Mouse (Mus musculus): ENCODE measurements around the gene Llgl2.

Gene Llgl2

DNA sequence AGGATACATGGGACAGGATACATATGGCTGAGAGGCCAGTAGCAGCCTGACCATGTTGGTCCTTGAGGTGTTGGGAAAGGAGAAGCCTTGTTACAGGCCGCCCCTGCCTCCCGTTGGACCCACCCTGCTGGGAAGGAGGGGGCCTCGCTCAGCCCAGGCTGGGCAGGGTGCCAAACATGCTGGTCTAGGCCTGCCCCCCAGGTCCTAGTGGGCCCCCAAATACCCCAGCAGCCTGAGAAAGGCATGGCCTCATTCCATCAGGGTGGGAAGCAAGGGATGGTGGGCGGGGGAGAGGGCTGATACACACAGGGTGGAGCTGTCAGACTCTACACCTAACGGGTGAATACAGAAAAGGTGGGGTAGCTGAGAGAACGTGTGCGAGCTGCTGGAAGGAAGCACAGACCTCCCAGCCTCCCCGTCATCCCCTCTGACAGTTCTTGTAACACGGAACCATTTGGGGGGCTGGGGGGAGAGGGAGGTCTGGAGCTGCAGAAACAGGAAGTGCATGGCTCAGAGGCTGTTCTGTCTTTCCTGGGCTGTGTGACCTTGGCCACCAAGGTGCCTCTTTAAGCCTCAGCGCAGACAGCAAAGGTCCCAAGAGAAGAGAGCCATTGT, 15.0 kb upstream of the Llgl2 start:
- DNase-seq (ENCODE audit: low read depth, low spot score), result no peak

DNA sequence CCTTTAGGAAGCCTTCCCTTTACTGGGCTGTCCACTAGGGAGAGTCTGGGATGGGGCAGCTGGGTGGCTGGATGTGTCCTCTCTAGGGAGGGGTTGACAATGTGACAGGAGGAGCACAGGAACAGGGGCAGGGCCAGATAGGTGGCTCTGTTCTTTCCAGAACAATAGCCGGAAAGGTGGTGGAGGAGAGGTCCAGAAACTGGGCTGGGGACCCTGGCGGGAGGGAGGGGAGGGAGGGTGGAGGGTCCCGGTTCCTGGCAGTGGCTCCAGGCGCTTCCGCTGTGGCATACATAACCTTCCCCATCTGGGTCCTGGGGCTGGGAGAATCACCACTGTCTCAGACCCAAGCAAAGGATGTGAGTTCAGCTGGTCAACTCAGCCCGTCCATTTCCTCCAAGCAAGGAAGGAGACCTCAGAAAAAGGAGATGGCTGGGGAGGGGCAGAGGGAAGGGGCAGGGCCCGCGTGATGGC, 14.5 kb upstream of the Llgl2 start:
- no peak for DNase-seq (ENCODE audit: low read depth, low spot score)

DNA sequence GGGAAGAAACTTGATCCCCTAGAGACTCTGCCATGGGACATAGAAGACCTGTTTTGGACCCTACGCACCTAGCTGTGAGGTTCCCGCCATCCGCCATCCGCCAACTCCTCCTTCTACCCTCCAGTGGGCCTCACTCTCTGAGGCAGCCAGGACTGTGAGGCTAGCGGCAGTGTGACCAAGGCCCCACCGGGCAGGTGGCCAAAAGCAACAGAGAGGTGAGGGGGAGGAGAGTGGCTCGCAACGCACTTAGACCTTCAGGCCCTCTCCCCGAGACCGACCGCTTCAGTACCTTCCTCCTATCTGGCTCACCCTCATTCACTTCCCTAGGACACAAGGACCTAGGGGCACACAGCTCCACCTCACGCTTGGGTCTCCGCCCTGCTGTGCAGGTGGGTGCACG, 13.5 kb upstream of the Llgl2 start:
- DNase-seq (ENCODE audit: low read depth, low spot score), result no peak

DNA sequence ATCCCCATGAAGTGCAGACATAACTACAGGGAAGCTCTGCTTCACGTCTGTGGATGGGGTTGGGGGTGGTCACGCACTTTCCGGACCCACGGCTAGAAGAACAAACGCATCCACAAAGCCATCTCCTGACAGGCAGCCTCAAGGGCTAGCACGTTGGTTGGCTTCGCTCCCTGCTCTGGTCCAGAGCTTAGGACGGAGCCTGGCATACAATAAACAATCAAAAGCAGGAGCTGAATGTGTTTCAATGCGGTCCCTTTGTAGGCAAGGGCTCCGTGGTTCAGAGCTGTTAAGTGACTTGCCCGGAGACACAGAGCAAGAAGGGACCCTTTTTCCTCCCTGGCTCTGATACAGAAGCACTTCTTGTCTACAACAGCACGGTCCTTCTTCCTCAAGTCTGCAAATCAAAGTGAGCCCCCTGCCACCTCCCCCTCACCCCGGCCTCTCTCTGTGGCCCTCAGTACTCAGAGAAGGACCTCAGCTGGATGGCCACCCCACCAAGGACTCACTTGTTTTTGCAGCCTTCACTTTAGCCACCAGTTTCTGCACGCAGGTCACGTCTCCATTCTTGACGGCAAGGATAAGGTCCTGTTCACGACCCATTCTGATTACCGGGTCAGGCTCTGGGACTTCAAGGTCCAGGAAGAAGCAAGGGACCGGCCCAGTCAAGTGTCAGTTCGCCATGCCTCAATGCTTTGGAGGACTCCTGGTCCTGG, 12.3 kb upstream of the Llgl2 start:
- DNase-seq (ENCODE audit: low read depth, low spot score), result no peak

DNA sequence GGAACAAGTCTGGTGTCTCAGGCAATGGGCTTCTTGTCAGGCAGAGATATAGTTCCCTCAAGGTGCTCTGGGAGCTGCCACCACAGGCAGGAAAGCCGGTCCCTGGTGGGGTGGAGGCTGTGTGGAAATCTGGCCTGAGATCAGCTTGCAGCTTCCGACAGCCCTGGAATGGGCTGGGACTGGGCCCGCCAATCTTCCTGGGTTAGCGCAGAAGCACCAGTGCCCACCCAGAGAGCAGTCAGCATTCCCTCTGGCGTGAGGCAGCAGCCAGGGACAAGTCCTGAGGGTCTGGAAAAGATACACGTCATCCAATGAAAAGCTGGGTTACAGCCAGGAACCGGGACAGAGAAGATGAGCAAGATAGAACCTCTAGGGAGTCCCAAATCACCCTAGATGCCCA, 11.8 kb upstream of the Llgl2 start:
- DNase-seq (ENCODE audit: low read depth, low spot score), result no peak

DNA sequence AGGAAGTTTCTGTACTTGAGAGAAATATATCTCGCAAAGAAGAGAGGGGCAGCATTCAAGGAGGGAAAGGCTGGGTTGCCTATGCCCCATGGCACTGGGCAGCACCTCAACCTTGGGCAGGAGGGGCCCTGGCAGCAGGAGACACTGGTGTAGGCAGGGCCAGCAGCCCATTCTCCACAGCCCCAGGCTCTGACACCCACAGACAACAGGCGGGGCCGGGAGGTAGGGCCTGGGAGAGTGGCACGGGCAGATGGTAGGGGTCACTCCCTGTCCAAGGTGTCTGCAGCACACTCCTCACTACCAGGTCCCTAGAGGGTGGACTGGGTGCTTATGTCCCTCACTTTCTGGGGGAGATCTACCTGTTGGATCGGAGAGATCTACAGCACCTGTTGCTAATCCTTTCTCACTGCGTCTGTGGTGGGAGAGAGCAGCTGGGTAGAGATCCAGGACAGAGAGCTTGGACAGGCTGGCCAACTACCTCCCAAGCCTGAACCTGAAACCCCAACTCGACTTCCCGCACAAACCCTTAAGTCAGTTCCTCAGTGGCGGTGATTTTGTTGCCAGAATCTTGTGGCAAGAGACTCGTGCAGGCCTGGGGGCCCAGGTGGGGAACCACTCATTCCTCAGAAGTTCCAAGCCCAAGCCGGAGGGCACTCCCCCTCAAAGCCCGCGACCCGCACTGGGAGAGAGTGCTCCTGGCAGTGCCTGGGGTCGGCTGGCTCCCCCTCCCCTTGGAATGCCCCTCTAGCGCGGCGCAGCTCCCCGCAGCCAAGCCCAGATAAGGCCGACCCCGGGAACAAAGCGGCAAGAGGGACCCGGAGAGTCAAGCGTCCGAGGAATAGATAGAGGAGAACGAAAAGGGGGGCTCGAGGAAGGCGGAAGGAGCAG, 11.1 kb upstream of the Llgl2 start:
- peak; percentile 67 for DNase-seq (ENCODE audit: low read depth, low spot score)

DNA sequence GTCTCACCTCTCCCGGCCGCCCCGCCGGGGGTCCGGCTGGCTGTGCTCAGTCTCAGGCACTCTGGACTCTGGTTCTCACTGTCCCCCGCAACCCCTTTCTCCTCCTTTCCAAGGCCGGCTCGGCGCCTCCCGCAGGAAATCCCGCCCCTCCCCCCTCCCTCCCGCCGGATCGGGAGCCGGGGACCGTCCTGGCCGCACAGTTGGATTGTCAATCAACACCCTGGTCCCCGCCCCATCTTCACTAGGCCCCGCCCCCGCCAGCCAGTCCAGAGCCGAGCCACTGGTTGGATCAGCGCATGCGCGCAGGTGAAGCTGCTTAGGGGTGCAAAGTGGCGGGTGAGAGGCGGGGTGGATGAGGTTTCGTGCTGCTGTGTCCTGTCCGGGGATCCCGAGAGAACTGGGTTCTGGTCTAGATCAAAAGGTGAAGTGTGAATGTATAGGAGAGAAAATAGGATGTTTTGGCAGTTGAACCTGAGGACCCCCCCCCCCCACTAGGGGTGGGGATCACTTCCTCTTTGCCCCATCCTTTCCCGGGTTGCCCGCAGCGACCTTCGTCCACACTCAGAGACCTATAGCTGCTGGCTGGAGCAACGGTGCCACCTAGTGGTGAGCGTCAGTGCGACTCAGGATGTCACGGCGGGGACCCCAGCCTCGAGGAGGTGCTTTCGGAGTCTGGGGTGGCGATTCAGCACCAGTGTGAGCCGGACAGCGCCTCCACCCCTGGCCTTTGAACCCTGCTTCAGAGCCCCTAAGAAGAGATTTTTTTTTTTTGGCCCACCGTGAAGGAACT, 10.1 kb upstream of the Llgl2 start, which contains the start of gene Caskin2:
Gene Caskin2 (minus strand): TSS at position 133 of the 790 bp plus-strand sequence.
- DNase-seq (ENCODE audit: low read depth, low spot score), result peak; percentile 97

DNA sequence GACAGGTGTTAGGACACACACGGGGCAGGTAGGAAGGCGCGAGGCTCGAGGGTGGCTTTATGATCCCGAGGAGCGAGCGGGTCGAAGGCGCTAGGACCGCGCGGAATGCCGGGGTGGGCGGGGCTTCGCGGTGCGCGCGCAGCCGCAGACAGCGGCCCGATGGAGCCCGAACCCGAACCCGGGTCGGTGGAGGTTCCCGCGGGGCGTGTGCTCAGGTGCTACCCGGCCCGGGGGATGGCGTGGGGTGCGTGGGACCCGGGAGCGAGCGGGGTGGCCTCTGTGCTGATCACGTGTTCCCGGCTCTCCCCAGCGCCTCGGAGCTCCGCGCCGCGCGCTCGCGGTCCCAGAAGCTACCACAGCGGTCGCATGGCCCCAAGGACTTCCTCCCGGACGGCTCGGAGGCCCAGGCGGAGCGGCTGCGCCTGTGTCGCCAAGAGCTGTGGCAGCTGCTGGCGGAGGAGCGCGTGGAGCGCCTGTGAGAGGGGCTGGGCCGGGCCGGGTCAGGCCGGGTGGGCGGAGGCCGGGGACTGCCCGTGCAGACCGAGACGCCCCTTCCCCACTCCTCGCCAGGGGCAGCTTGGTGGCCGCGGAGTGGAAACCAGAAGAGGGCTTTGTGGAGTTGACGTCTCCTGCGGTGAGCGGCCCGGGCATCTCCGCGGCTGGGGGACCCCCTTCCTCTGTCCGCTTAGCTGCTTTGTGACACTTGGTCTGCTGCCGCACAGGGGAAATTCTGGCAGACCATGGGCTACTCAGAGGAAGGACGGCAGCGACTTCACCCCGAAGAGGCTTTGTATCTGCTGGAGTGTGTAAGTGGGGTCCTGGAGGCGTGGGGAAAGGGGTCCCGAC, 9.0 kb upstream of the Llgl2 start, which contains the start of gene Tsen54:
Gene Tsen54 (plus strand): TSS at position 120 of the 846 bp plus-strand sequence.
- DNase-seq (ENCODE audit: low read depth, low spot score), result peak; percentile 84

DNA sequence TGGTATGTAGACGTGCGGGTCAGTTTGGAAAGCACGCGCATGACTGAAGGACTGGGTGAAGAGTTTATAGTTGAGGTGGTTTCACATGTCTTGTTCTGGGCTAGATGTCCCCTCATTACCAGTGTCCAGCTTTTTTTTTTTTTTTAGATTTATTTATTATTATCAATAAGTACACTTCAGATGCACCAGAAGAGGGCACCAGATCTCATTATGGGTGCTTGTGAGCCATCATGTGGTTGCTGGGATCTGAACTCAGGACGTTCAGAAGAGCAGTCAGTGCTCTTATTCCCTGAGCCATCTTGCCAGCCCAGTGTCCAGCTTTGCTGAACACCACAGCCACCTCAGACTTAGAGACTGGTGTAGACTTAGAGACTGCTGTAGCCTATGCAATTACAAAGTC, 6.5 kb upstream of the Llgl2 start:
- DNase-seq (ENCODE audit: low read depth, low spot score), result no peak

DNA sequence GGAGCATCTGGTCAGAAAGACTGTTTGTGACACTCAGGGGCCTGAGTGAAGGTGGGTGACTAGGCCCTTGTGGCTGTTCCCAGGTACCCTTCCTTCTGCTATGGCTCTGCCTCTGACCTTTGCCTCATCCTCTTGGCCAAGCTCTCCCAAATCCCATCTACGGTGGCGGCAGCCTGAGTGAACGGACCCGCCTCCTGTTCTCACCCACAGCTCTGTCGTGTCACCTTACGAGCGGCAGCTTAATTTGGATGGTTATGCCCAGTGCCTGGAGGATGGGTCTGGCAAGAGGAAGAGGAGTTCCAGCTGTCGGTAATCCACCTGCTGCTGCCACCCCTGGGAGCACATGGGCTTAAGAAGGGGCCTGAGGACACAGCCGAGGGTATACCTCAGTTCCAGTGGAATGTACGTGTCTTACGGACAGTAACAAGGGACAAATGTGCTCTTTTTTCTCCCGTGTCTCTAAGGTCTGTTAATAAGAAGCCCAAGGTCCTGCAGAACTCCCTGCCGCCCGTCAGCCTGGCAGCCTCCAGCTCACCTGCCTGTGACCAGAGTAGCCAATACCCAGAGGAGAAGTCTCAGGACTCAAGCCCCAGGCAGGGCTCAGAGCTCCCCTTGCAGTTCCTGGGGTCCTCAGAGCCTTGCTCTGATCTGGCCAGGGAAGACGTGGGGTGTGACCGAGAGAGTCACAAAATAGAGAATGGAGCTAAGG, 3.8 kb upstream of the Llgl2 start:
- no peak for DNase-seq (ENCODE audit: low read depth, low spot score)

DNA sequence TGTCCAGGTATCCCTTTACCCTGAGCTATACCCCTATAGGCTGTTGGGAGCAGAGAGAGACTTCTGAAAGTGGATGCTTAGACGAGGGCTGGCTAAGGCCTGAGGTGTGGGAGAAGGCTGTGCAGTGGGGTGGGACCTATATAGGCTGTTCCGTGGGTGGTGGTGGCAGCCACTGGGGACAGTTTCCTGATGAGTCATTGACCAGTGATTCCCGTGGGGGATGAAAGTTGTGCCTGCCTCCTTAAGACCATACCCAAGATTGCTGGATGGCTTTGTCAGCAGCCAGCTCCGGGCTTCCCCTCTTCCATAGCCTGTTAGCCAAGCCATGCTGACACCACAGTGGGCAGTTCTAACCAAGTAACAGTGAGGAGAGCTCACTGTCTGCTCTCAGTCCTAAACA, 2.8 kb upstream of the Llgl2 start:
- DNase-seq (ENCODE audit: low read depth, low spot score), result no peak

DNA sequence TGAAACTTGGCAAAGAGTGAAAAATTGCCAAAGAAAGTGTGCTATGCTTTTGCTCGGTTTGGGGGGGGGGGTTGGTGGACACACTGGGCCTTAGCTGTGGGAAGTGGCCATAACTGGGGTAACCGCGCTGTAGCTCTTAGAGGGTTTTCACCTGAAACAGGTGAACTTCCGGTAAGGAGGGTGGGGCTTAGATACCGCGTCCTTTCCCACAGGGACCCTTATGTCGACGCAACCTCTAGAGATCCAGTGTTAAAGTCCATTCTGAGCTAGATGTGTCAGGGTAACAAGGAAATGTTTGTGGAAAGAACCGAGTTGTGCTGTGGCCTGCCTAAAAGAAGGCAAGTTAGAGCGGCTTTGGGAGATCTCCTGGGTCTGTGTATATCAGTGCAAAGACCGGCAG, 964 bp downstream of the Llgl2 start:
- DNase-seq (ENCODE audit: low read depth, low spot score), result no peak

DNA sequence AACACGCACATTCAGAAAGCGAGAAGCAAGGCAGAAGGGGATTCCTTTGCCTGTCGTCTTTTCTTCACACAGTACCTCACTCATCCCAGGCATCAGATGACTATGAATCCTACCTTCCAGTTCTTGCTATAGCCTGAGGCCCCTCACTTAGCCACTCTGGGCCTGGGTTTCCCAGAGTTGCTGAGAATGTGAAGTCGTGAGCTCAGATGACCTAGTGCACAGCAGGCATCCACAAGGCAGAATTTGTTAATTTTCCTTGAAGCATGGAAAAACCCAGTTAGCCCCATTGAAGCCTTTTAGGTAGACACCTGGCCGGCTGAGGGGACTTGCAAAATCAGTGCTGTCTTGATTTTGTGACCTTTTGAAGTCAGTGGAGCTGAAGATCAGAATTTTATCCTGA, 2.6 kb downstream of the Llgl2 start:
- peak; percentile 54 for DNase-seq (ENCODE audit: low read depth, low spot score)

DNA sequence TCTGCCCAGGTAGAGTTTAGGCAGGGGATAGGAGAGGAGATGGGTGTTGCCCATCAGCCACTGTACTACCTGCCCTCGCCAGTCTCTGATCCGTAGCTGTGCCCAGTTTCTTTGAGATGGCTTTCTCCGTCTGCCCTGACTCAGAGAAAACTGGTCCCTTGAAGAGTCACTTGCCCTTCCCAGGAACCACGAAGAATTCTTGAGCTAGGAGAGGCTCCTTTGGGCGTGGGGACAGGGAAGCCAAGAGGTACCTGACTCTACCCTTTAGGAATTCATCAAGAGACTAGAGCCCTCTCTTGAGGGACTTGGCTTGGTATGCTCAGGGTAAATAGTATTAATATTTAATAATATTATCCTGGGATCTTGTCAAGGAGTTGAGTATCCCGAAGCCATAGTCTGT, 3.8 kb downstream of the Llgl2 start:
- no peak for DNase-seq (ENCODE audit: low read depth, low spot score)

DNA sequence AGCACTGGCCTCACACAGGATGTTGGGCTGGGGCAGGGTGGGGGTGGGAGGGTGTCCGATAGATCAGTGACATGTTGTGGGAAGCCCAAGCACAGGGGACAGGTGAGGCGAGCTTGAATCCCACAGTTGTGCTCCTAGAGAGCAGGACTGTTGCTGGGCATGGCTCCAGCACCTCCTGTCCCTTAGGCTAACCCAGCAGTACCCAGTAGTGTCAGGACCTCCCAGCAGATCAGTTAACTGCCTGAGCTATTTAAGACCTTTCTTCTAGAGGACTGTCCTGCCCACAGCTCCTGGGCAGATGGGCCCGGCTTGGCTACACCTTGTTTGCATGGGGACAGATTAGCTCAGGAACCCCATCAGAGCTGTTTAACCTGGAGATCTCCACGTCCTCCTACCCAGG, 5.2 kb downstream of the Llgl2 start:
- no peak for DNase-seq (ENCODE audit: low read depth, low spot score)

DNA sequence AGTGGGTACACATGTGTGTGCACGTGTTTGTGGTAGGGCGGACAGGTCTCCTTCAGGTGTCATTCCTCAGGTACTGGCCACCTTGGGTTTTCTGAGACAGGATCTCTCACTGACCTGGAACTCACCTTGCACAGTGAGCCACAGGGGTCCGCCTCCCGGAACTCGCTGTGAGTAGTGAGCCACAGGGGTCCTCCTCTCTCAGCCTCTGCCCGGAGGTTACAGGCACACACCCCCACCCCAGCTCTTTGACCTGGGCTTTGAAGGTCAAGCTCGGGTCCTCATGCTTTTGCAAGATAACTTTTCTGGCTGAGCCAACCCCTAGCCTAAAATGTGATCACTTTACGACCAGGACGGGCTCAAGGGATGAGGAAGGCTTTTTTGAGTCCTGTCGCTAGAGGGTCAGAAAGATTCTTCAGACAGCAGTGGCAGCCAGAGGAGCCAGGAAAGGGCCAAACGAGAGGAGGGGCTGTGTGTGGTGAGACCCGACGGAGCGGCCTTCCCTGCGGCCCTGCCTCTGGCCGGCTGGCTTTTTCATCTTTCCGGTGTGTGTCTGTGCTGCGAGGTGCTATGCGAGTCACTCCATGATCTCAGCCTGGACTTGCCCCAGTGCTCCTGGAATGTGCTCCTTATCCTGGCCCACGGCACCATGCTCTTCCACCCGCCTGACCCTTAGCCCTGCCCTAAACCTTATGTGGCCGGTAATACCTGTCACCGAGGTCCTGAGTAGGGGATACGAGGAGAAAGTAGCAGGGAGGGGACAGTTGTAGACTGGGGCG, 6.9 kb downstream of the Llgl2 start:
- peak; percentile 93 for DNase-seq (ENCODE audit: low read depth, low spot score)

DNA sequence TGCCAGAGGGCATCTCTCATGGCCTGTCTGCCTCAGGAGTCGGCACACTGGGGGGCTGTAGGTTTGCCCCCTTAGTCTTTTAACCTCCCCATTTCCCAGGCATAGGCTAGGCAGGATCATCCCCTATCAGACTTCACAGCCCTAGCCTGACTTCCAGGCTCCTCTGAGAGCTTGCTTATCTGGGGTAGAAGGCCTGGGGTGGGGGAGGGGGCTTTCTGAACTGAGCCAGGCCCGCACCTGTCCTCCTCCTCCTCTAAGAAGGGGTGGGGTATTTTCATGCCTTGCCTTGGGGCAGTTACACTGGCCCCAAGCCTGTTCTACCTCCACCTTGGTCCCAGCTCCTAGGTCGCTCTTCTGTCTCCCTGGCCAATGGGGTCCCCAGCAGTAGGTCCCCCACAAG, 7.7 kb downstream of the Llgl2 start:
- DNase-seq (ENCODE audit: low read depth, low spot score), result peak; percentile 81

DNA sequence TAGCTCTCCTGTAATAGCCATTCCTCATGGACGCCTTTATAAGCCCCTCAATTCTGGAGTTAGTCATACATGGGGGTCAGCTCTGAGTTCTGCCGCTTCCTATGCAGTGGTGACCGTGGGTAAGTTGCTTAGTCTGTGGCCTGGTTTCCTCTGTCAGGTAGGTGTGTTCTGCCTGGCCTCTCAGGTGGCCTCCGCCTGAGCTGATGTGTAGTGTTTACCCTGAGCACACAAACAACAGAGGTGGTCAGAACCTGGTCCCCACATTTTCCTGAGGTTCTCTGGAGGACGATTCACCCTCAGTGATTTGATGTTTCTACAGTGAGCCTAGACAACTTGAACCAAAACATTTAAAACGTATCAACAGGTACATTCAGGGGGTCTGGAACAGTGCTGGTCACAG, 8.2 kb downstream of the Llgl2 start:
- DNase-seq (ENCODE audit: low read depth, low spot score), result no peak

DNA sequence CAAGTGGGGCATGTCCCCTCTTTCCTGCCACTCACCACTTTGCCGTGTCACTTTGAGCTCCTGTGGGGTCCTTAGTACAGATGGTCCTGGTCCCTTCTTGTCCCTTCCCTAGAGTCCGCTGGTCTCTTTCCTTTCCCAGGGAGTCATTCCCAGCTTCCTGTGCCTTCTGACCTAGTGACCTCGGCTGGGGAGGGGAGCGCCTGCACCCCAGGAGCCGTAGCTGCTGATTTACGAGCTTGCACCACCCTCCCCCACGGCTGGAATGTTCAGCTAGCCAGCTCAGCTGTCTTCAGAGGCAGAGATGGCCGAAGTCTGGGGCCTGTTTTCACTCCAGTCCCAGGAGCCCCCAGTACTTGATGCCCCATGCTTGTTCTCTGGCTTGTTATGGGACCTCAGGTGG, 8.7 kb downstream of the Llgl2 start:
- DNase-seq (ENCODE audit: low read depth, low spot score), result peak; percentile 94

All from R1 (cell line).